Mouse (Mus musculus): ENCODE data around the gene Pank3. TPM values are rescaled to one million over a fixed set of nuclear protein-coding genes. Genes with fewer than 3 reads are reported as not detected.
"Not testable (repeated sequence)": the region's sequence is repeated elsewhere in the genome, so short reads cannot be mapped to it uniquely, and the experiment has no call there.

Pank3 gene
- polyA plus RNA-seq, 1 experiment = 0.01 TPM

GRCm38 (mm10) chr11:35788443-35788842 is 19.2 kb downstream of the Pank3 start:
- H3K4me3 ChIP-seq (replicated peaks) = no peak overlapping the region
- H3K4me1 ChIP-seq (ENCODE audit: control insufficient read depth) = no peaks in the 10 kb centered on the region
- H3K9me3 ChIP-seq (ENCODE audit: control insufficient read depth, low read length) = no peaks in the 10 kb centered on the region; the same call in 1 of the 2 replicates
- TF ChIP-seq TAL1 (IDR thresholded peaks at IDR 0.05; ENCODE audit: low read length) (no peak), GATA1 (IDR thresholded peaks at IDR 0.05; ENCODE audit: low read length) (no peak)
- peaks cover 40% of the 10 kb centered on the region for H3K36me3 ChIP-seq (ENCODE audit: control insufficient read depth)
- no peaks in the 10 kb centered on the region for H3K27me3 ChIP-seq (ENCODE audit: control insufficient read depth)

GRCm38 (mm10) chr11:35792800-35793199 is 23.5 kb downstream of the Pank3 start:
- Histone ChIP-seq H3K36me3 (ENCODE audit: control insufficient read depth) (peaks cover 14% of the 10 kb centered on the region), H3K27me3 (ENCODE audit: control insufficient read depth) (peaks cover 26% of the 10 kb centered on the region)
- H3K4me1 ChIP-seq (ENCODE audit: control insufficient read depth); H3K4me3 ChIP-seq (replicated peaks); H3K9me3 ChIP-seq (ENCODE audit: control insufficient read depth, low read length): not testable (repeated sequence)

DNA sequence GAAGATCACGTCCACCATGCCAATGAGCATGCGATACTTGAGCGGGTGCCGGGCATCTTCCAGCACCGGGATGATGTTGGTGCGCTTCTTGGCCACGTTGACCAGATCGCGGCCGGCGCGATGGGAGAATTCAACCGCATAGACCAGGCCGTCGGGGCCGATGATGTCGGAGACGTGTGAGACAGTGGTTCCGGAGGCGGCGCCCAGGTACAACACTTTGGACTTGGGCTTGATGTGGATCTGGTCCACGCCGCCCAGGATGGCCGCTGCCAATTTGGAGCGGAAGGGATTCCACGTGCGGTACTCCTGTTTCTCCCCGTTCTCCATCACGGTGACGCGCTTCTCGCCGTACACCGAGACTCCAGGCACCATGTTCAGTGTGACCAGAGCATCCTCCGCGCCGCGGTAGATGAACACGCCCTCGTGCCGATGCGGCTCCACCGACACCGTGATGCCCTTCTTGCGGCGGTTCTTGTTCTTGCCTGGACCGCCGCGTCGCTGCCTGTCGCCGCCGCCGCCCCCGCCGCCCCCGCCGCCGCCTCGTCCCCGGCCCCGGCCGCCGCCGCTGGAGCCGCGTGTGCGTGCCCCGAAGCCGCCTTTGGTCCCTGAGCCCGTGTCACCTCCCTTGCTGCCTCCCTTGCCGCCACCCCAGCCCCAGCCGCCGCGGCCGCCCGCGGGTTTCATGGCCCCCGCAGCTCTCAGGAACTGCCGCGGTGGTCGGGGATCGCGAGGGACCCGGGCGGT is 28.6 kb downstream of the Pank3 start:
- Histone ChIP-seq H3K36me3 (ENCODE audit: control insufficient read depth) (no peaks in the 10 kb centered on the region), H3K4me3 (replicated peaks) (no peak overlapping the region), H3K4me1 (ENCODE audit: control insufficient read depth) (no peaks in the 10 kb centered on the region; the same call in 1 of the 2 replicates), H3K9me3 (ENCODE audit: control insufficient read depth, low read length) (peaks cover 9% of the 10 kb centered on the region), H3K27me3 (ENCODE audit: control insufficient read depth) (peaks cover 59% of the 10 kb centered on the region)
- no peak for TF ChIP-seq TAL1 (IDR thresholded peaks at IDR 0.05; ENCODE audit: low read length)
- no peak for TF ChIP-seq GATA1 (IDR thresholded peaks at IDR 0.05; ENCODE audit: low read length)

DNA sequence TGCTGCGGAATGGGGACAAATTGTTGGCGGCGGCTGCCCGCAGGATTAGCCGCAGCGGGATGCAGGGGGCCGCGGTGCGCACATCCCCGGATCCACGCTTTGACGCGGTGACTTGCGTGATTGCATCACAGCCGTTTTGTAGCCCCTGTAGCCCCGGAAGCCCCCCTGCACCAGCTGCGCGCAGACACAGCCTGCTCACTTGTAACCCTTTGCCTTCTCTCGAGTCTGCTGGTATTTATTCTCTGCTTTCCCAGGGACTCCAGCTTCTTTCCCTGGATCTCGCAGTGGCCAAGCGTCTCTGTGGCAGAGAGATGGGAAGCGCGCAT is 29.2 kb downstream of the Pank3 start:
- peaks cover 9% of the 10 kb centered on the region for H3K9me3 ChIP-seq (ENCODE audit: control insufficient read depth, low read length)
- no peak for TF ChIP-seq TAL1 (IDR thresholded peaks at IDR 0.05; ENCODE audit: low read length)
- no peak for TF ChIP-seq GATA1 (IDR thresholded peaks at IDR 0.05; ENCODE audit: low read length)
- no peaks in the 10 kb centered on the region; the same call in 1 of the 2 replicates for H3K4me1 ChIP-seq (ENCODE audit: control insufficient read depth)
- no peaks in the 10 kb centered on the region for H3K36me3 ChIP-seq (ENCODE audit: control insufficient read depth)
- H3K4me3 ChIP-seq (replicated peaks) = no peak overlapping the region
- peaks cover 59% of the 10 kb centered on the region for H3K27me3 ChIP-seq (ENCODE audit: control insufficient read depth)

- no peak within 1 kb of the TSS for H3K4me3 ChIP-seq (replicated peaks)
- H3K27me3 ChIP-seq (ENCODE audit: control insufficient read depth) = peaks cover 59% of the 10 kb centered on the region
- no peaks in the 10 kb centered on the region; the same call in 1 of the 2 replicates for H3K4me1 ChIP-seq (ENCODE audit: control insufficient read depth)
- no peaks in the 10 kb centered on the region for H3K36me3 ChIP-seq (ENCODE audit: control insufficient read depth)
- no peak for TF ChIP-seq TAL1 (IDR thresholded peaks at IDR 0.05; ENCODE audit: low read length)
- no peak for TF ChIP-seq GATA1 (IDR thresholded peaks at IDR 0.05; ENCODE audit: low read length)
- peaks cover 9% of the 10 kb centered on the region for H3K9me3 ChIP-seq (ENCODE audit: control insufficient read depth, low read length)
Measured at GRCm38 (mm10) chr11:35798874-35799273, 29.6 kb downstream of the Pank3 start, which contains the start of gene Fbll1. Gene Fbll1, minus strand, starts transcription at chr11:35798884.

GRCm38 (mm10) chr11:35801332-35801731 is 32.0 kb downstream of the Pank3 start:
- H3K27me3 ChIP-seq (ENCODE audit: control insufficient read depth) = peaks cover 47% of the 10 kb centered on the region
- H3K4me3 ChIP-seq (replicated peaks) = no peak overlapping the region
- peaks cover 9% of the 10 kb centered on the region for H3K9me3 ChIP-seq (ENCODE audit: control insufficient read depth, low read length)
- peaks cover 3% of the 10 kb centered on the region; the same call in 1 of the 2 replicates for H3K36me3 ChIP-seq (ENCODE audit: control insufficient read depth)
- H3K4me1 ChIP-seq (ENCODE audit: control insufficient read depth) = no peaks in the 10 kb centered on the region; the same call in 1 of the 2 replicates
- TF ChIP-seq GATA1 (IDR thresholded peaks at IDR 0.05; ENCODE audit: low read length) (no peak), TAL1 (IDR thresholded peaks at IDR 0.05; ENCODE audit: low read length) (no peak)

DNA sequence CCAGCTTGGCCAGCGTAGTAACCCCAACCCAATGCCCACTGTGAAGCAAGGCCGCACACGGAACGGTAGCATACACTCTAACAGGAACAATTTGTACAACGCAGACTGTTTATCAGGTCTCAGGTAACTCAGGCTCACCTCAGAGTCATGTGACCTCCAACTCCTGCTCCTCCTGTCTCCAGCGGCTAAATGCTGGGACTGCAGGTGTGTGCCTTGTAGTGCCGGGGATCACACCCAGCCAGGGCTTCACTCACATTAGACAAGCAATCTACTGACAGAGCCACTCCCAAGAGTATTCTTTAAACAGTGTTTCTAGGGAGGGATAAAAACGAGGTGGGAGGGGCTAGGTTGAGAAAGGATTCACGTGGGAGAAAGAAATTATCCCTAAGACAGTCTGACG is 42.2 kb downstream of the Pank3 start:
- TF ChIP-seq GATA1 (IDR thresholded peaks at IDR 0.05; ENCODE audit: low read length) (no peak), TAL1 (IDR thresholded peaks at IDR 0.05; ENCODE audit: low read length) (no peak)
- H3K9me3 ChIP-seq (ENCODE audit: control insufficient read depth, low read length) = no peaks in the 10 kb centered on the region
- H3K4me1 ChIP-seq (ENCODE audit: control insufficient read depth) = no peaks in the 10 kb centered on the region
- H3K36me3 ChIP-seq (ENCODE audit: control insufficient read depth) = peaks cover 98% of the 10 kb centered on the region
- no peak overlapping the region for H3K4me3 ChIP-seq (replicated peaks)
- no peaks in the 10 kb centered on the region for H3K27me3 ChIP-seq (ENCODE audit: control insufficient read depth)

DNA sequence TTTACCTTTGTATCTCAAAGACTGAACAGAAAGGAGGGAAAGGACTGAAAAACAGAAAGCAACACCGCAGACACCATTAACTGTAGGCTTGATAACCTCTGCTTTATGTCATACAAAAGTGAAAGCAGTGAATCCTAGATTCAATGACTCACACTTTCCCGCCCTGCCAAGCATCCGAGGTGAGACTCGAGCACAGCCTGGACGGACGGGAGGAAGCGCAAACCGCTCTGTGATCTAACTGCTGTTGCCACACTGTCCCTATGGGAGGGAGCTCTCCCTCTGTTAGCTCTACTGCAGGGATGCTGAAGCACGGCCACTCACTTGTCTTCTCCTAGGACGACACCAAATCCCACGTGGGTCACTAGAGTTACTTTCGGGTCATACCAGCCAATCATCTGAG is 47.0 kb downstream of the Pank3 start:
- H3K36me3 ChIP-seq (ENCODE audit: control insufficient read depth) = peaks cover 97% of the 10 kb centered on the region
- TF ChIP-seq TAL1 (IDR thresholded peaks at IDR 0.05; ENCODE audit: low read length) (no peak), GATA1 (IDR thresholded peaks at IDR 0.05; ENCODE audit: low read length) (no peak)
- no peak overlapping the region for H3K4me3 ChIP-seq (replicated peaks)
- no peaks in the 10 kb centered on the region for H3K9me3 ChIP-seq (ENCODE audit: control insufficient read depth, low read length)
- H3K27me3 ChIP-seq (ENCODE audit: control insufficient read depth) = no peaks in the 10 kb centered on the region
- H3K4me1 ChIP-seq (ENCODE audit: control insufficient read depth) = no peaks in the 10 kb centered on the region

DNA sequence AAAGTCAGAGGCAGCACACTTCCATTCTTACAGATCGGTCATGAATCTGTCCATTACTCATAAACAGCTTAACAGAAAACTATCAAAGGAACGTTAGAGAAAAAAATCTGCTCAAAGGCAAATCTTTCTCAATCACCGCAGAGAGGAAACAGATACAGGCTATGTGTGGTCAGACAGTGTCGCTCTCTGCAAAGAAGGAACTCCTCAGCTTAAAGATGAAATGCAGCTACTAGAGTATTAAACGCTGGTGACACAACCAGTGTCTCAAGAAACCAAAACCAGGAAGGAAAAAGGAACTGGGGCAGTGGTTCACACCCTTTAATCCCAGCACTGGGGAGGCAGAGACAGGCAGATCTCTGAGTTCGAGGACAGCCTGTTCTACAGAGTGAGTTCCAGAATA is 58.4 kb downstream of the Pank3 start:
- Histone ChIP-seq H3K27me3 (ENCODE audit: control insufficient read depth) (no peaks in the 10 kb centered on the region), H3K9me3 (ENCODE audit: control insufficient read depth, low read length) (no peaks in the 10 kb centered on the region), H3K36me3 (ENCODE audit: control insufficient read depth) (peaks cover 85% of the 10 kb centered on the region), H3K4me3 (replicated peaks) (no peak overlapping the region), H3K4me1 (ENCODE audit: control insufficient read depth) (peaks cover 9% of the 10 kb centered on the region)
- no peak for TF ChIP-seq GATA1 (IDR thresholded peaks at IDR 0.05; ENCODE audit: low read length)
- no peak for TF ChIP-seq TAL1 (IDR thresholded peaks at IDR 0.05; ENCODE audit: low read length)

GRCm38 (mm10) chr11:35832139-35832538 is 62.9 kb downstream of the Pank3 start:
- H3K4me3 ChIP-seq (replicated peaks) = peak overlapping the region; percentile 18
- no peaks in the 10 kb centered on the region for H3K9me3 ChIP-seq (ENCODE audit: control insufficient read depth, low read length)
- H3K4me1 ChIP-seq (ENCODE audit: control insufficient read depth) = peaks cover 27% of the 10 kb centered on the region
- peaks cover 50% of the 10 kb centered on the region for H3K36me3 ChIP-seq (ENCODE audit: control insufficient read depth)
- no peaks in the 10 kb centered on the region for H3K27me3 ChIP-seq (ENCODE audit: control insufficient read depth)
- TF ChIP-seq GATA1 (IDR thresholded peaks at IDR 0.05; ENCODE audit: low read length) (no peak), TAL1 (IDR thresholded peaks at IDR 0.05; ENCODE audit: low read length) (no peak)

Data from erythroblast, embryonic 14.5 days (primary cell).